Mouse (Mus musculus): ENCODE data around the gene Macrod1.
"Not testable (repeated sequence)": the region's sequence is repeated elsewhere in the genome, so short reads cannot be mapped to it uniquely, and the experiment has no call there.

Macrod1 gene

DNA sequence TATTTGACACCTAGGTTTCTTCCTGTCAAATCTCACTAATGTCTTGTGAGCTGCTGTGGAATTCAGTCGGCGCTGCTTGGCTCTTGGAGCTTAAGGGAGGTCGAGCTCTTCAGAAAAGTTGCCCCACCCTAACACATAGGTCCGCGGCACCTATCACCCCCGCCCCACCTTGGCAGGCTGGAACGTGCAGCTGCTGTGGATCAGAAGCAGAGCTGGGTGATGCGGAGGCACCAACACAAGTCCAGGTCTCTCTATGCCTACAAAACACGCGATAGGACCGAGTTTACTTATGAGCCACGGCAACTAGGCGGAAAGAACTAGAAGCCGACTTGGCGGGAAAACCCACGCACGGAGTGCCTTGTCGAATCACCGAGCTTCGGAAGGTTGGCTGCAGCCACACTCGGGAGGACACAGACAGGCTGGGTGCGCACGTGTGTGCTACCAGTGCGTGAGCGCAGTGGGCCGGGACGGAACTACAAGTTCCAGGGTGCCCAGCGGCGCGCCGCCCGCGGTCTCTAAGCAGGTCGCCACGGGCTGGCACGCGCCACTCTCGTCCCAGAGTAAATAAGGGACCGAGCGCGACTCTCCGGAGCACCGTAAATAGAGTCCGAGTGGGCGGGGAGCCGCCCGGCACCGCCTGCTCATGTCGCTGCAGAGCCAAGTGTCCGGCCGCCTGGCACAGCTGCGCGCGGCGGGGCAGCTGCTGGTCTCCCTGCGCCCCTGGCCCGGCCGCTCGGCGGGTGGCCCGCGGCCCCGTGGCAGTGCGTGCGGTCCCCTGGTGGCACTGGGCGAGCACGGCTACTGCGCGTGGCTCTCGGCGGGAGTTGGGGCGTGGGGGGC lies at the start of gene Macrod1:
Macrod1 (plus strand) TSS at position 563 of the 840 bp plus-strand sequence.
- DNase-seq: peak; percentile 66 to 67

DNA sequence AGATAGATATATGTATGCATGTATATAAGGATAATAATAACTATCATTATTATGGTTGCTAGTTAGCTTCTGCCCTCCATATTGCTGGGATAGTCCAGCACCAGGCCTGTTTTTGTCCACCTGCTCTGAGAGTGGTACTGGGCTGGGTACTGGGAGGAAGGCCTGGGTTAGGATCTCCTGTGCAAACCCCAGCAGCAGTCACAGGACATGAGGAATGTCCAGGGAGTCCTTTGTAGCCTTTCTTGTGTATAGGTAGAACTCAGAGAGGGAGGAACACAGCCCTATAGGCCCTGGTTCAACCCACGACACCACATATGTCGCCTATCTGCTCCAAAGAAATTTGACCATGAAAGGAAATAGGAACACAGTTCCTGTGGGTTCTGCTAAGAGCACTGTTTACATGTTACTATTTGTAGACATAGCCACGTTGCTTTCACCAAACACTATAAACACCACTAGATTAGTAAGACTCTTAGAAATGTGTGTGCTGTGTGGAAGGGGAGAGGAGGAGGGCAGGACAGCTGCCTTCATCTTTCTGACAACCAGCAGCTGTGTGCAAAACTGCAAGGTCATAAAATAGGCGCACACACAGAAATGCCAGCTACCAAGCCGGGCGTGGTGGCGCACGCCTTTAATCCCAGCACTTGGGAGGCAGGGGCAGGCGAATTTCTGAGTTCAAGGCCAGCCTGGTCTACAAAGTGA lies 49.6 kb upstream of the Macrod1 start:
- DNase-seq: no peak

DNA sequence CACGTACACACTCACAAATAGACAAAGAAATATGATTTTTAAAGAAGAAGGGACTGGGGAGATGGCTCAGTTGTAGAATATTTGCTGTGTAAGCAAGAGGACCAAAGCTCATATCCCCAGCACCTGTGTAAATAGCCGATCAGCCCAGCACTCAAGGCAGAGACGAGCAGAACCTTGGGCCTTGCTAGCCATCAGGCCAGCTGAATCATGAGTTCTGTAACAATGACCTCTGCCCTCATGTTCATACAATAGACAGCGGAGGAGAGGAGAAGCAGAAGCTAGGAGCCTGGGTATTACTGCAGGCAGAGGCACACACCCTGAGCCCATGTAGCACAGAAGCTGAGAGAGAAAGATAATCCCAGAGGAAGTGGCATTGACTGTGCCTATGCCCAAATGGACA lies 44.2 kb upstream of the Macrod1 start:
- DNase-seq: no peak

DNA sequence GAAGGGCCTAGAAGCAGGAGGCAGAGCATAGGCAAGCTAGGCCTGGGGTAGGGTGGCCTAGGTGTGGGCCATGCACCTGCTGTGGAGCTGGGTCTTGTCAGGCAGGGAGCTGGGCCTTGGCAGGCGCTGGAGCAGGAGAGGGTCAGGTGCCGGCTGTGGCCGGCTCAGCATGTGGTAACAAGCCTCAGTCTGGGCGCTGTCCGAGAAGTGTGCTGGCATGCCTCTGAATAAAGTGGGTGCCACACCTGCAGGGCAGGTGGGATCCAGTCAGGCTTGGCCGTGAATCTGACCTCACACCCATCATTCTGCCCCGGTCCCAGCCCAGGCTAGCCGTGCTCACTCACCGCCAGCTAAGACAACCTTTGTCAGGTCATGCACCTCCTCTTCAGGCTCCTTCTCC lies 42.6 kb upstream of the Macrod1 start:
- DNase-seq: no peak

DNA sequence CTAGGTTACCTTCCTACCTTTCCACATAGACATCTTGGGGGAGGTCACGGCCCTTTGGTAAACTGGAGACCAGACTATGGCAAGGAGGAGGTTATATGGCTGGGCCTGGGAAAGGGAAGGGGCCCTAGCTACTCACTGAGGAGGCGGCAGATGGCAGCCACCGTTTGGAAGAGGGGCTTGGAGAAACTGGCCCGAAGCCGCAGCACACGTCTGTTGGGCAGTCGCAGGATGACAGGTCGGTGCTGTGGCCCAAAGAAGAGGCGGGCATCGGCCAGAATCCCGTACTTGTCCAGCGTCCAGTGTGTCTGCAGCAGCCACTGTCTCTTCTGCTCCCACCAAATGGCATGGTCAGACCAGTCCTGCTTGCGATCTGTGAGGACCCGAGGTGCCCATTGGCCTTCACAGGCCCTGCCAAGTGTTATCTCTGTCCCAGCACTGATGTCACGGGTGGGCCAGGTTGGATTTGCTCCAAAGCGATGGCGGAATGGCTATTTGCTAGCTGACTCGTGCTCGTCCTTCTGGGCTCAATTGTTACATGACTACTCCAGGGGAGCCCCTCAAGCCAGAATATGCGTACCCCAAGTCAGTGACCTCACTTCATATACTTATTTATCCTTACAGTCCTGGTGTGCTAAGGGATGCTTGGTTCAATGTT lies 42.0 kb upstream of the Macrod1 start:
- no peak for DNase-seq

DNA sequence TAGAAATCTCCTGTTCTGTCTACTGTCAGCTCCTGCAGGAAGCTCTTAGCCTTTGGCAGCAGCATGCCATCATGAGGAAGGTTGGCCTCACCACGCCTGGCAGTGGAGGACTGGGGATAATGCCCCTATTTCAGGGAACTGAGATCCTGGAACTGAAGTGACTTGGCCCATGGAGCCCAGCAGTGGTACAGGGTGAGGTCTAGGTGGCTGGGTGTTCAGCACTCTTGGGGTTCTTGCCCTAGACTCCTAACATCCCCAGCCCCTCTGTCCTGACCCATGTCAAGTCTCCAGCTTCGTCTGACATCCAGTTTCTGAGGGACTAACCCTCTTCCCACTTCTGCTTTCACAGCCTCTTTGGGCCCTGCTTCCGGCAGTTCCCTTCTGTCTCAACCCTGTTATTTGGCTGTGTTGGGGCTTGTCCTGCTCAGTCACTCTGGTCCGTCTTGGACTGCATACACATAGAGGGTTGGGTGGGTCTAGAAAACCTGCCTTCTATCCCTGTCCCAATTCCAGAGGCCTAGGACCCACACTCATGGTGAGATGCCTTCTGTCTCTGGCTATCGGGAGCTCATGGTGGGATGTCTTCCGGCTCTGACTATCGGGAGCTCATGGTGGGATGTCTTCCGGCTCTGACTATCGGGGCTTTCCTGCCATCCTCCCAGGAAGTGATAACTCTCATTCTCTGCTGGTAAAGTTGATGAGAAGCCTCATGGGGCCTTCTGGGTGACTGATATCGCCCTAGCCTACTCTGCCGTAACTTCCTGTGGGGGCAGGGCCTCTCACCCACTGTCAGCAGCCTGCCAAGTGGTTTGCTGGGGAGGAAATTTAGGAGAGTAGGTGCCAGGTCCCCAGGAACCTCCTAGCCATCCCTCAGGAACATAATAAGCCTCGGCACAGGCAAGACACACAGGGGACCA lies 38.8 kb upstream of the Macrod1 start:
- peak; percentile 49 to 57 for DNase-seq

DNA sequence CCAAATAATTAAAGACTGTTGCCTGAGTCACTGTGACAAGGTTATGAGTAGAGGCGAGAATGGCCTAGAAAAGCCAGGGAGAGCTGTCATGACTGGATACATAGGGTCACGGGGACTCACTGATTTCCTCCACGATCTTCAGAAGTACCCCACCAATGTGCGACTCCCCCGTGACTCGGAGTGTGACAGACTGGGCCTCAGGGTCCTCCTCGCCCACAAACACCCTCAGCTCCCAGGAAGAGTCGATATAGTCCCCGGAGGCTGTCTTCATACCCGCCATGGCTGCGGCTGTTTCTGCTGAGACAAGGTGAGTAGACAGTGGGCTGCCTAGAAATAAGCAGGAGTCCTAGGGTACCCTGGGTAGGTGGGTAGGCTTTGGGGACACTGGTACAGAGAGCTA lies 38.1 kb upstream of the Macrod1 start:
- peak in 1 of 2 experiments; percentile 35 for DNase-seq

DNA sequence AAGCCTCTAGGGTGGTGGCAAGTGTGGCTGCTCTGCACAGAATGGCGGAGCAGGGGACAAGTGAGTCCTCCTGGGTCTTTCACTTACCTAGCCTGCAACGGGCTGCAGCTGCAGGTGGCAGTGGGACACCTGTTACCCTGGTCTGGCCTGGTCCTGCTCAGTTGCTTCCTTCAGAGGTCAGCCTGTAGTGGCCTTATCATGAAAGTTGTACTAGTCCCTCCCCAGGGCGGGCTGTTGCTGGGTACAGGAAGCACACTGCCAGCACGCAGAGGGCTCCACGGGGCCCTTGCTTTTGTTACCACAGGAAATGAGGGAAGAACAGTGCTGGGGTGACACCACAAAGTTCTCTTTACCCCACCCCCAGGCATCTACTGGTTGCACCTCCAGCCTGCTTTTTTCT lies 37.4 kb upstream of the Macrod1 start, which contains the start of gene Fermt3:
Fermt3 (minus strand) TSS at position 279 of the 400 bp plus-strand sequence.
- DNase-seq: peak; percentile 77 to 87

DNA sequence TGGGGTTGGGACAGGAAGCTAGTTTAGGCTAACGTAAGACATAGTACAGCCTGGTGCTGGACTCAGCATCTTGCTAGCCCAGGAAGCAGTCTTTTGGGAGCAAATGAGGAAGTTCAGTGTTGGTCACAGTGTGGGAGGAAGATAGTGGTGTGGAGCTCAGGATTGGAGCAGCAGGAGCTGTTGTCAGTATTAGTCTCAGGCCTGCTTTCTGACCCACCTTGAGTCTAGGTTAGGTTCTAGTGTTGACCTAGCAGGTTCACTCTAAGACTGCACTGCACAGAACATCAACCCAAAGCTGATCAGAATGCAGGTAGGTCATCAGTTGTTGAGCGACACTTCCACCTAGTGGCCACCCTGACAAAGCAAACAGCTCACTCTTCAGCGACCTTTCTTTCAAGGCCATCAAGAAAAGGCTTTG lies 36.4 kb upstream of the Macrod1 start:
- peak; percentile 48 to 68 for DNase-seq

DNA sequence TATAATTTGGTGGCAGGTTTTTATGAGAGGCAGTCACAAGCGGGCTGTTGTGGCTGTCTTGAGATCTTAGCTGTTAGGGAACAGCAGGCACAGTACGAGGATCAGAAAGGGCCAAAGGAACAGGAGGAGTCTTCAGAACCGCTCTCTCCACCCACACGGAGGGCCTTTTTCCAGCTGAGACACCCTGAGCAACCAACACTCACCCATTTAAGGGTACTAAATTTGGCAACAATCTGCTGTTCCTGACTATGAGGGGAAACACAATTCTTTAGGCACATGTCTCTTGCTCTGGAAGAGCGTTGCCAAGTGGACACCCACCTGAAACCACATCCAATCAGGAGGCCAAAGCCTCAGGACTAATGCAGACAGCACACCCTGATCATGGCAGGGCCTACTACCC lies 27.1 kb upstream of the Macrod1 start:
- DNase-seq: no peak

DNA sequence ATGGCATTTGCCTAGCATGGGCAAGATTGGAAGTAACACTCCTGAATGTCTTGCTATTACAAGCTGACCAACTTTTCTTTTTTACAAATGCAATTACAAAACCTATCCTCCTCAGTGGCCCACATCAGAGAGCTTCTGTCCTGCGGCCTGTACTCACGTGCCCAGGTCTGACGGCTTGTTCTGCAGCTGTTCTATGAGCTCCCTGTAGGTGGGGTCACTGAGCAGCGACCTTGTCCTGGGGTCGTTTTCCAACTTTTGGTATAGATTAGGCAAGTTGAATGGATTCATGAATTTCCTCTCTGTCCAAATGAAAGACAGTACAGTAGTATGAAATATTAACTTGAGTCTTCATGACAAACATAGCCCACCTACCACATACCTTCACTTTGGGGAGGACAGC lies 22.6 kb upstream of the Macrod1 start:
- no peak for DNase-seq

DNA sequence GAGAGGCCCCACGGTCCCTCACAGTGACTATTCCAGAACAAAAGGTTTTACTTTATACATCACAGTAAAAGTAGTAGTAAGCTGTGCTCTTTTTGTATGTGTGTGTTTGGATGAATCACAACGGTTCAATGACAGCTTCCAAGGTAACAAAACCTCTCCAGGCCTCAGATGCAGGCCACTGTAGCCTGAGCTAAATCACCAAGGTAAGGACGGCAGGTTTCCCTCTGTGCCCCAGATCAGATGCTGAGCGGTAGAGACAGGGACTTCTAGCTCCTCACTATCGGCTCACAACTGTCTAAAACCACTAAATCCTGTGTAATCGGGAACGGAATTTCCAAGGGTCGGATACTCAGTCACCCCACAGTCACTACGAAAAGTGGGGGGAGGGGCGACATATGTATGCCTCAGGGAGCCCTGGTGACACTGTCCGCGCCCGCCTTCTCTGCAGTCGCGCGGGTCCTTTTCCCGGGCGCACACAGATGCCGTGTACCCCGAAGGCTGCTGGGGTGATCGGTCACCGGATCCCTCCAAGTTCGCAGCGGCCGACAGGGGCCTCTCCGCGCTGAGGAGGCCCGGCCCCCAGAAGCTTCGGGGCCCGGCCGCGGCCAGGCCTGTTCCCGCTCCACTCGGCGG lies 17.4 kb upstream of the Macrod1 start:
- DNase-seq: peak; percentile 54 to 69

DNA sequence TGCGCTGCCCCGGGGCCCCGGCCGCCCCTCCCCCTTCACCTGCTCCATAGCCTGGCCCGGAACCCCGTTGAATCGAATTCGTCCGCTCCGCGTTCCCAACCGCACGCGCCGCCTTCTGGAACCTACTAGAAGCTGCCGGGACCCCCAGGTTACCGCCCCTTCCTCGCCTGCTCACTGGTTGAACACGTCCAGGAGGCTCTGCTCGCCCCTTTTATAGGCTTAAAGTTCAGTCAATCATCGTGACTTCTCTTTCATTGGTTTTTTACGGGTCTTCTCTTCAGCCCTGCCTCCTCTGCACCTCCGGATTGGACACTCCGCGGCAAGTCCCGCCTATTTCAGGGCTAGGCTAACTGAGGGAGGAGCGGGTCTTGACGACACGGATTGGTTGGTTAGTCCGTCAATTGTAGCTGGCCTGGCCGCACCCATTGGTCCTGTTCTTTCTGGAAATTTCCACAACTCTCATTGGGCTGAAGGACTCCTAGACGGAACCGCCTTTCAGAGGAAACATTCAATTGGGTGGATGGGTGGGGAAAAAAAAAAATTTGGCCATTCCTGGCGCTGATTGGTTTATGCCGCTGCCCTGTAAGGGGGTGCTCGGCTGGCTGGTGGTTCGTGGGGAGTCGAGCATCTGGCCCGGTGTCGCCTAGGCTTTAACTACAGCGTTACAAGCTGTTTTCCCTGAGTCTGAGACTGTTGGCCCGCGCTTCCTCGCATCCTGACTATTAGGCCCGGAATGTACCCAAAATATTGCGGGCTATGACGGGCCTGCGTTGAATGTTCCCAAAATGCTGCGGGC lies 16.6 kb upstream of the Macrod1 start, which contains the start of gene Stip1:
Stip1 (minus strand) TSS at position 127 of the 796 bp plus-strand sequence.
- peak; percentile 99 to 100 for DNase-seq

DNA sequence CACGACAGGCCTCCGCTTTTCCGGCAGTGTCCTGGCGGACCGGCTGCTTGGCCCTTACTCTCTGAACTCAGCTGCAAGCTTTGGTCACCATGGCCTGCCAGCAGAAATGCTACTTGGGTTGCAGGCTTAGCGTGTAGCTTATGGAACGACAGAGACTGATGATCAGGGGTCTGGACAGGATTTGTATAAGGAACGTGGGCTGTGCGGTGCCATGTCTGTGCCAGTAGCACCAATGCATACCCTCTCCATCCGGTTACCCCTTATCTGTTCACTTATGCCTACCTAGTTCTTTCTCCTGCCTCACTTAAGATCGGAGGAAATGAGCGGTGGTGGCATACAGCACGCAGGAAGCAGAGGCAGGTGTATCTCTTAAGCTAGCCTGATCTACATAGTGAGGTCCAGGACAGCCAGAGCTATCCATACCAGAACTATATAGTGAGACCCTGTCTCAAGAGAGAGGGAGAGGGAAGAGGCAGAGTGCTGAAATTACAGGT lies 15.9 kb upstream of the Macrod1 start:
- peak in 1 of 2 experiments; percentile 57 for DNase-seq

DNA sequence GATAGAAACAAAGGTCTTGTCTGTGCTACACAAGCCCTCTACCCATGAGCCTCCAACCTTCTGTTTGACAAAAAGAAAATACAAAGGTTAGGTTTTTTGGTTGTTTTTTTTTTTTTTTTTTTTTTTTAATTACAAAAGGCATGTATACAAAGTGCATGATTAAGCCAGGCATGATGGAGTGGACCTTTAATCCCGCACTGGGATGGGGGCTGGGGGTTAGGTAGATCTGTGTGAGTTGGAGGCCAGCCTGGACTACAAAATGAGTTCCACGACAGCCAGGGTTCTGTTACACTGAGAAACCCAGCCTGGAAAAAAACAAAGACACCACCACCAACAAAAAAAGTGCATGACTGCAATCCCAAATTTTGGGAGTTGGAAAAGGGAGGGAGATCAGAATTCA lies 15.4 kb upstream of the Macrod1 start:
- no peak for DNase-seq

DNA sequence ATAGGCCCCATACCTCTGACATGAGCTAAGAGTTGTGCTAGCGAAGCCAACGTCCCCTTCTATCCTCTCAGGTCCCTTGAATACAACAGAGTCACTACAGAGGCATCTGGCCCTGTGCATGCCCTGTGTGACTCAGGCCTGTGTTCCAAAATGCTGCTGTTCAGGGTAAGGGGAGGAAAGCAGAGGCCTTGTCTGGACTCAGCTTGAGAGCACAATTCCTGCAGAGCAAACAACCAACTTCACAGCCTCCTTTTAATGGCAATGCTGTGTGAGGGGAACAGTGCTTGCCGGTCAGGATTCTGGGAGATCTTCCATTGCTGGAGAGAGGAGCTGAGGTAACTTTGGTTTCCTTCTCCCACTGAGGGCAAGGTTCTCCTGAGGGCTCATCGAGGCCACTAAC lies 12.3 kb upstream of the Macrod1 start:
- DNase-seq: no peak

DNA sequence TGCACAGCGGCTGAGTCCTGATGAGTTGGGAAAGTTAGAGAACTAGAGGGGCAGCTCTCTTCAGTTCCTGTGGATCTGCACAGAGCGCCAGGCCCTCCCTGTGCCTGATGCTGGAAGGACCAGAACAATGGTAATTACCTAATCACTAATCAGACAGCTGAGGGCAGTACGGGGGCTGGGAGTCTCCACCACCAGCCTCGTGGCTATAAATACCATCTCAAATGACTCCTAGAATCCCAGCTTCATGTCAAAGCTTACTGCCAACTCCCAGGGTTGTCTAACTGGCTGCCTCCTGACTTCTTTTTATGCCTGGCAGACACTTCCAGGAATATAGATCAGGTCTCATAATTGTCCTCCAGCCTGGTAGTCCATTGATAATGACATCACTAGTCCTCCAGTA lies 11.9 kb upstream of the Macrod1 start:
- DNase-seq: no peak

DNA sequence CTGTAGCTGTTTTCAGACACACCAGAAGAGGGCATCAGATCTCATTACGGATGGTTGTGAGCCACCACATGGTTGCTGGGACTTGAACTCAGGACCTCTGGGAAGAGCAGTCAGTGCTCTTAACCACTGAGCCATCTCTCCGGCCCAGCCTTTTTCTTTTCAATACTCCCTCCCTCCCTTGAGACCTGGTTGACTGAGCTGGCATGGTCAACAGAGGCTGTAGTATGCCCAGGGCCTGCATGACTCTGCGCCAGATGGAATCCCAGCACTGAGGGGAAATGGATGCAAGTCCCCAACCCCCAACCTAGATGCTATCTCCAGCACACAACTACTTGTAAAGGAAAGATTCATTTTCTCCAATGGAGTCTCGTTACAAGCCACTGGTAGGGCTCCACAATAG lies 3.2 kb upstream of the Macrod1 start:
- DNase-seq: not testable (repeated sequence)

DNA sequence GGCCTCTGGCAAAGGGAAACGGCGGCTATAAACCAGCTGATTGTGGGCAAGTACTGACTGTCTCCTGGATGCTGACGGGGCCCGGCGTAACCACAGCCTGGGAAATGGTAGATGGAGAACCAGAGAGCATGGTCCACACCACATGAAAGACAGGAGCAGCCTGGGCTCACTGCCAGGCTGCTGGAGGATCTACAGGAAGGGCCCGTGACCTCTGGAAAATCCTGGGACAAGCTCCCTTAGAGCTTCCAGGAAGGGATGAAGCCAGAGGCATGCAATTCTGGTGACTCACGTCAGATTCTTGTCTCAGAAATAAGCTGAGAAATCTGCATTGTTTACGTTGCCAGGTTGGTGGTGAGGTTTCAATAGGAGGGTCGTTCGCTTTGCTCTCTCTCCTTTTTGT lies 1.8 kb upstream of the Macrod1 start:
- no peak for DNase-seq

DNA sequence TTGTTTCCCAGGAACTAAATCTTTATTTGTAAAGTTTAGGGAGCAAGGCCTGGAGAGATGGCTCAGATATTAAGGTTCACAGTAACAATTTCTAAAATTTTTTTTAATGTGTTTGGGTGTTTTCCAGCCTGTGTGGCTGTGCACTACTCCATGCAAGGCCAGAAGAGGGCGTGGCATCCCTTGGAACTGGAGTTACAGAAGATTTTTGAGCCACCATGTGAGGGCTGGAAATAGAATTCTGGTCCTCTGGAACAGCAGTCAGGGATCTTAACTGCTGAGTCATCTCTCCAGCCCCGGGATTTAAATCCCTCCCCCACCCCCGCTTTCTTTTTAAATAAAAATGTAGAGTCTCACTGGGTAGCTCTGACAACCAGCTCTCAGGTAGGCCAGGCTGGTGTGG lies 1.4 kb upstream of the Macrod1 start:
- DNase-seq: no peak

Data from thymus, adult 18-20 months (tissue).